Mouse (Mus musculus) myocyte (in vitro differentiated cells): Measurements from ENCODE around the gene Zfp580. TPM values are rescaled to one million over a fixed set of nuclear protein-coding genes. Genes with fewer than 3 reads are reported as not detected.

Source experiments
- H3K27me3 ChIP-seq: one replicate; pipeline ENCODE4 v1.6.1; 2011; ENCODE audit not compliant: control insufficient read depth, insufficient read depth, insufficient read length
- H3K36me3 ChIP-seq: one replicate; pipeline ENCODE4 v1.6.1; 2011; ENCODE audit not compliant: control insufficient read depth, insufficient read depth
- H3K4me2 ChIP-seq: one replicate; pipeline ENCODE4 v1.6.1; 2011; ENCODE audit warnings: low read depth, control low read depth
- H3K4me3 ChIP-seq: one replicate; pipeline ENCODE4 v1.5.1; 2011; ENCODE audit warnings: mild to moderate bottlenecking, control low read depth, moderate library complexity
- H3K79me2 ChIP-seq: one replicate; pipeline ENCODE4 v1.6.1; 2011; ENCODE audit not compliant: control insufficient read depth, insufficient read depth
- H3ac ChIP-seq: one replicate; pipeline ENCODE4 v1.6.1; 2011; ENCODE audit not compliant: control insufficient read depth, insufficient read length
- CEBPB ChIP-seq: IDR thresholded peaks from 2 replicates; pipeline ENCODE4 v1.6.1; 2011; ENCODE audit warnings: mild to moderate bottlenecking, moderate library complexity; ENCODE audit not compliant: poor library complexity, insufficient read depth, severe bottlenecking
- E2F4 ChIP-seq: IDR thresholded peaks from one replicate; pipeline ENCODE4 v1.6.1; 2011; ENCODE audit warnings: mild to moderate bottlenecking, control low read depth, moderate library complexity; ENCODE audit not compliant: insufficient read depth
- MAX ChIP-seq: IDR thresholded peaks from one replicate; pipeline ENCODE4 v1.6.1; 2011; ENCODE audit warnings: low read depth, mild to moderate bottlenecking, control low read depth
- MYOD1 ChIP-seq, 3 experiments: IDR thresholded peaks; one replicate each; pipeline ENCODE4 v1.6.1; 2011; ENCODE audit warnings: control low read depth in 2 of 3, low read depth in 2 of 3, mild to moderate bottlenecking in 2 of 3, moderate library complexity in 1 of 3; ENCODE audit not compliant: insufficient read length in 2 of 3, control insufficient read depth in 1 of 3
- MYOG ChIP-seq, 3 experiments: IDR thresholded peaks; one replicate each; pipeline ENCODE4 v1.6.1; 2011; ENCODE audit warnings: control low read depth in 2 of 3, low read depth in 2 of 3, mild to moderate bottlenecking in 2 of 3; ENCODE audit not compliant: insufficient read length in 2 of 3, control insufficient read depth in 1 of 3, insufficient read depth in 1 of 3
- POLR2A ChIP-seq: IDR thresholded peaks from one replicate; pipeline ENCODE4 v1.6.1; 2011; ENCODE audit warnings: low read depth, mild to moderate bottlenecking, control low read depth, moderate library complexity; ENCODE audit not compliant: insufficient read length
- POLR2AphosphoS2 ChIP-seq: IDR thresholded peaks from one replicate; pipeline ENCODE4 v1.6.1; 2011; ENCODE audit warnings: low read depth, control low read depth; ENCODE audit not compliant: insufficient read length
- REST ChIP-seq: IDR thresholded peaks from one replicate; pipeline ENCODE4 v1.6.1; 2011; ENCODE audit warnings: mild to moderate bottlenecking, control low read depth, moderate library complexity; ENCODE audit not compliant: insufficient read depth, insufficient read length
- SRF ChIP-seq: IDR thresholded peaks from one replicate; pipeline ENCODE4 v1.6.1; 2011; ENCODE audit warnings: low read depth; ENCODE audit not compliant: control insufficient read depth, insufficient read length
- TCF12 ChIP-seq: IDR thresholded peaks from one replicate; pipeline ENCODE4 v1.6.1; 2011; ENCODE audit warnings: mild to moderate bottlenecking, control low read depth; ENCODE audit not compliant: poor library complexity, insufficient read depth, severe bottlenecking
- TCF3 ChIP-seq: IDR thresholded peaks from one replicate; pipeline ENCODE4 v1.6.1; 2011; ENCODE audit warnings: low read depth, control low read depth; ENCODE audit not compliant: insufficient read length
- USF1 ChIP-seq: IDR thresholded peaks from one replicate; pipeline ENCODE4 v1.6.1; 2011; ENCODE audit warnings: low read depth, mild to moderate bottlenecking, control low read depth, moderate library complexity
- polyA plus RNA-seq: library from polyadenylated mRNA; unstranded; fragments of >200 nt; fragmentation: generic; extraction: Trizol; gene quantifications from one replicate; pipeline ENCODE4 v1.2.1, GENCODE M21; 2012; ENCODE audit warnings: missing spikeins

Zfp580 gene
- polyA plus RNA-seq, 1 experiment = 13.1 TPM

- Histone ChIP-seq H3K36me3 (no peaks in the 10 kb centered on the region), H3K79me2 (peaks cover under 1% of the 10 kb centered on the region), H3K4me3 (no peak overlapping the region), H3K27me3 (peaks cover 13% of the 10 kb centered on the region), H3ac (no peak overlapping the region), H3K4me2 (no peak overlapping the region)
- no peak for TF ChIP-seq POLR2A
- no peak for TF ChIP-seq SRF
- TF ChIP-seq CEBPB = no peak
- no peak for TF ChIP-seq TCF12
- no peak for TF ChIP-seq TCF3
- TF ChIP-seq REST = no peak
- TF ChIP-seq USF1 = no peak
- no peak for TF ChIP-seq MYOG (IDR thresholded peaks at IDR 0.05; ENCODE audit: control insufficient read depth in 1 of 3, insufficient read depth in 1 of 3, insufficient read length in 2 of 3, low read depth in 2 of 3)
- no peak for TF ChIP-seq E2F4
- no peak for TF ChIP-seq POLR2AphosphoS2
- no peak for TF ChIP-seq MYOD1 (IDR thresholded peaks at IDR 0.05; ENCODE audit: control insufficient read depth in 1 of 3, insufficient read length in 2 of 3, low read depth in 2 of 3)
- no peak for TF ChIP-seq MAX
Observed at GRCm38 (mm10) chr7:5057381-5057780, 6.0 kb downstream of the Zfp580 start.

GRCm38 (mm10) chr7:5057804-5058203, 6.5 kb downstream of the Zfp580 start:
- H3K27me3 ChIP-seq = peaks cover 13% of the 10 kb centered on the region
- H3K4me2 ChIP-seq = no peak overlapping the region
- TF ChIP-seq REST = no peak
- no peak for TF ChIP-seq POLR2AphosphoS2

DNA sequence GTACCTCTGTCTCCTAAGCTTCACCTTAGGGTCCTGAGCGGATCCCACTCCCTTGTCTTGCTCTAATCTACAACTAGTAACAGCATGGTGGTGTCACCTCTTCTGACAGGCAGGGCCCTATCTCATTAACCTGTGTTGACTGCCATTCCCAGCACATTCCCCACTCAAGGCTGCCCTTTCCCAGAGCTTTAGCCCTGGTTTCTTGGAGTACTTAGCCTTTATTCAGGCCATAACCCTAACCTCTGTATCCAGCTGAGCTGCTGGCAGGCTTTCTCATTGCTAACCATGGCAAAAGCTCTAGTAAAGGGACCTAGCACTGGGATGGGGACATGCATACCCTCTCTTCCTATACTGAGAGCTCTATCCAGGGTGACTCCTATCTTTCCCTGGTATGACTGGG, 7.3 kb downstream of the Zfp580 start:
- no peak overlapping the region for H3K4me2 ChIP-seq
- no peak overlapping the region for H3ac ChIP-seq
- no peak for TF ChIP-seq CEBPB
- TF ChIP-seq POLR2AphosphoS2 = no peak
- TF ChIP-seq MYOD1 (IDR thresholded peaks at IDR 0.05; ENCODE audit: control insufficient read depth in 1 of 3, insufficient read length in 2 of 3, low read depth in 2 of 3) = no peak
- no peak for TF ChIP-seq MAX
- no peak for TF ChIP-seq MYOG (IDR thresholded peaks at IDR 0.05; ENCODE audit: control insufficient read depth in 1 of 3, insufficient read depth in 1 of 3, insufficient read length in 2 of 3, low read depth in 2 of 3)
- TF ChIP-seq USF1 = no peak
- no peak for TF ChIP-seq REST
- no peak for TF ChIP-seq POLR2A
- TF ChIP-seq TCF3 = no peak
- H3K4me3 ChIP-seq = no peak overlapping the region
- H3K36me3 ChIP-seq = no peaks in the 10 kb centered on the region
- H3K79me2 ChIP-seq = peaks cover 11% of the 10 kb centered on the region
- peaks cover 13% of the 10 kb centered on the region for H3K27me3 ChIP-seq

More at GRCm38 (mm10) chr7:5057804-5058203, 6.5 kb downstream of the Zfp580 start:
- H3ac ChIP-seq = no peak overlapping the region
- no peak overlapping the region for H3K4me3 ChIP-seq
- H3K79me2 ChIP-seq = peaks cover 3% of the 10 kb centered on the region
- H3K36me3 ChIP-seq = no peaks in the 10 kb centered on the region

DNA sequence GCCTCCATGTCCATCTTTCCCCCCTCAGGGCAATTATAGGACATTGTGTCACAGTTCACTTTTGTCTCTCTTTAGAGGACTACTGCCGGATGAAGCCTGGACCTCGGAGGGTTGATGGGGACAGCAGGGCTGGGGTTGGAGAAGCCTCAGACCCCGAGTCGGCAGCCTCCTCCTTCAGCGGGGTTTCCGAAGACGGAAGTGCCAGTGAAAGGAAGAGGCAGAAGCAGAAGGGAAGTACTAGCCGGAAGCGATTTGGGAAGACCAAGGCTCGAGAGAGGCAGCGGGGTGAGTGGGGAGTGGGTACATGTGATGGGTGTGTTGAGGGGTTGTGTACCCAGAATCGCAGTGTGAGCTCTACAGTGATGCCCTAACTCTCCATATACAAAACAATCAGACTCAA, 8.1 kb downstream of the Zfp580 start:
- peak overlapping the region; percentile 97 for H3K4me2 ChIP-seq
- no peaks in the 10 kb centered on the region for H3K36me3 ChIP-seq
- H3K27me3 ChIP-seq = peaks cover 13% of the 10 kb centered on the region
- no peak for TF ChIP-seq MAX
- no peak for TF ChIP-seq POLR2AphosphoS2
- TF ChIP-seq TCF12 = no peak
- TF ChIP-seq CEBPB = no peak
- TF ChIP-seq POLR2A = no peak
- no peak for TF ChIP-seq SRF
- TF ChIP-seq USF1 = no peak
- no peak for TF ChIP-seq TCF3
- TF ChIP-seq E2F4 = no peak
- TF ChIP-seq MYOD1 (IDR thresholded peaks at IDR 0.05; ENCODE audit: control insufficient read depth in 1 of 3, insufficient read length in 2 of 3, low read depth in 2 of 3) = no peak
- TF ChIP-seq MYOG (IDR thresholded peaks at IDR 0.05; ENCODE audit: control insufficient read depth in 1 of 3, insufficient read depth in 1 of 3, insufficient read length in 2 of 3, low read depth in 2 of 3) = no peak
- no peak for TF ChIP-seq REST
- H3K79me2 ChIP-seq = peaks cover 19% of the 10 kb centered on the region
- peak overlapping the region; percentile 96 for H3K4me3 ChIP-seq
- H3ac ChIP-seq = no peak overlapping the region

DNA sequence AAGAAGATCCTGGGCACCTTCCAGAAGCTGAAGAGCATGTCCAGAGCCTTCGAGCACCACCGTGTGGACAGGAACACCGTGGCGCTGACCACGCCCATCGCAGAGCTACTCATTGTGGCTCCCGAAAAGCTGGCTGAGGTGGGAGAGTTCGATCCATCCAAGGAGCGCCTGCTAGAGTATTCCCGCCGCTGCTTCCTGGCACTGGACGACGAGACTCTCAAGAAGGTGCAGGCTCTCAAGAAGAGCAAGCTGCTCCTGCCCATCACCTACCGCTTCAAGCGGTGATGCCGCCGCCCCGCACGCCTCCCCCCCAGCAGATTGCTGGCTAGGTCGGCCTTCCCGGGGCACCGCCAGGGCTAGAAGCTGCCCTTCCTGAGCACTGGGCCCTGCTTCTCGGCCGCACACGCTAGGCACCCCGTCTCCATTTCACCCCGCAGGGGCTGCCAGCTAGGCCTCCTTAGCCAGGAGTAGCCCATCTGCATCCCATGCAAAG, 8.9 kb downstream of the Zfp580 start:
- Histone ChIP-seq H3K36me3 (no peaks in the 10 kb centered on the region), H3K4me3 (peak overlapping the region; percentile 96), H3K79me2 (peaks cover 28% of the 10 kb centered on the region), H3K4me2 (peak overlapping the region; percentile 97), H3ac (peak overlapping the region; percentile 96), H3K27me3 (peaks cover 13% of the 10 kb centered on the region)
- TF ChIP-seq CEBPB = no peak
- TF ChIP-seq MYOD1 (IDR thresholded peaks at IDR 0.05; ENCODE audit: control insufficient read depth in 1 of 3, insufficient read length in 2 of 3, low read depth in 2 of 3) = no peak
- TF ChIP-seq TCF12 = no peak
- TF ChIP-seq REST = no peak
- no peak for TF ChIP-seq SRF
- peak in 1 of 3 experiments; percentile 1 for TF ChIP-seq MYOG (IDR thresholded peaks at IDR 0.05; ENCODE audit: control insufficient read depth in 1 of 3, insufficient read depth in 1 of 3, insufficient read length in 2 of 3, low read depth in 2 of 3)
- TF ChIP-seq TCF3 = no peak
